Mouse (Mus musculus) gastrocnemius, postnatal 4 days (tissue): Measurements from ENCODE around the gene Ear1. TPM values are rescaled to one million over a fixed set of nuclear protein-coding genes. Genes with fewer than 3 reads are reported as not detected.
"Not testable (repeated sequence)": the region's sequence is repeated elsewhere in the genome, so short reads cannot be mapped to it uniquely, and the experiment has no call there.

ENCODE experiments used
- DNase-seq, 2 experiments: peaks; one replicate each; pipeline ENCODE4 v3.0.0; 2021 to 2022; ENCODE audit warnings: low spot score in 2 of 2, mixed read lengths in 2 of 2
- long read RNA-seq, 2 experiments: library from polyadenylated mRNA; stranded (forward); transcript quantifications; one replicate each; pipeline ENCODE4 v2.0.0; 2021
- total RNA-seq, 2 experiments: library from RNA; stranded (reverse); gene quantifications; 2 replicates each; pipeline ENCODE4 v1.2.3; 2021

The Ear1 gene
- not detected for total RNA-seq
- long read RNA-seq, experiment 1, result 0 reads
- long read RNA-seq, experiment 2, result 0 reads

GRCm38 (mm10) chr14:43875417-43875816 lies at the start of gene Ear1:
Gene Ear1, minus strand, starts transcription at chr14:43875517.
- DNase-seq, result not testable (repeated sequence)

- peak; percentile 20 to 39 for DNase-seq
Observed at GRCm38 (mm10) chr14:43924688-43925403, 49.5 kb upstream of the Ear1 start, which contains the start of gene Gm8113. Gene Gm8113, plus strand, starts transcription at chr14:43925390.

GRCm38 (mm10) chr14:43923459-43923858 lies 48.1 kb upstream of the Ear1 start, which contains the start of gene Ear10:
Gene Ear10, minus strand, starts transcription at chr14:43923559.
- DNase-seq, result not testable (repeated sequence)

- DNase-seq, result not testable (repeated sequence)
Observed at GRCm38 (mm10) chr14:43918214-43918613, 42.9 kb upstream of the Ear1 start.

GRCm38 (mm10) chr14:43898577-43898976 lies 23.3 kb upstream of the Ear1 start:
- DNase-seq, result not testable (repeated sequence)

- not testable (repeated sequence) for DNase-seq
Observed at GRCm38 (mm10) chr14:43895357-43895756, 20.0 kb upstream of the Ear1 start.

- DNase-seq, result not testable (repeated sequence)
Observed at GRCm38 (mm10) chr14:43891288-43891687, 16.0 kb upstream of the Ear1 start.

- not testable (repeated sequence) for DNase-seq
Observed at GRCm38 (mm10) chr14:43886235-43886634, 10.9 kb upstream of the Ear1 start.

GRCm38 (mm10) chr14:43879966-43880545 lies 4.7 kb upstream of the Ear1 start:
- DNase-seq, result not testable (repeated sequence)

- not testable (repeated sequence) for DNase-seq
Observed at GRCm38 (mm10) chr14:43877789-43878188, 2.5 kb upstream of the Ear1 start.

GRCm38 (mm10) chr14:43874862-43875261 lies 455 bp downstream of the Ear1 start:
- not testable (repeated sequence) for DNase-seq

- peak in 1 of 2 experiments; percentile 7 for DNase-seq
Observed at GRCm38 (mm10) chr14:43860522-43860921, 14.8 kb downstream of the Ear1 start.

GRCm38 (mm10) chr14:43859465-43859864 lies 15.9 kb downstream of the Ear1 start:
- DNase-seq, result peak in 1 of 2 experiments; percentile 25

GRCm38 (mm10) chr14:43843949-43844573 lies 31.3 kb downstream of the Ear1 start:
- not testable (repeated sequence) for DNase-seq

- not testable (repeated sequence) for DNase-seq
Observed at GRCm38 (mm10) chr14:43840976-43841375, 34.3 kb downstream of the Ear1 start.

- DNase-seq, result not testable (repeated sequence)
Observed at GRCm38 (mm10) chr14:43835366-43835765, 40.0 kb downstream of the Ear1 start.

GRCm38 (mm10) chr14:43830385-43830784 lies 44.9 kb downstream of the Ear1 start:
- DNase-seq, result not testable (repeated sequence)

- not testable (repeated sequence) for DNase-seq
Observed at GRCm38 (mm10) chr14:43824176-43824575, 51.1 kb downstream of the Ear1 start.

GRCm38 (mm10) chr14:43821869-43822268 lies 53.4 kb downstream of the Ear1 start:
- not testable (repeated sequence) for DNase-seq

GRCm38 (mm10) chr14:43812458-43812857 lies 62.9 kb downstream of the Ear1 start:
- not testable (repeated sequence) for DNase-seq

GRCm38 (mm10) chr14:43808142-43808541 lies 67.2 kb downstream of the Ear1 start:
- not testable (repeated sequence) for DNase-seq

GRCm38 (mm10) chr14:43804435-43804834 lies 70.9 kb downstream of the Ear1 start:
- not testable (repeated sequence) for DNase-seq
